Mouse (Mus musculus): ENCODE data around the gene Mrgprg. TPM values are rescaled to one million over a fixed set of nuclear protein-coding genes. Genes with fewer than 3 reads are reported as not detected.

The Mrgprg gene
- polyA plus RNA-seq, 1 experiment, result not detected

- Histone ChIP-seq H3K27me3 (ENCODE audit: control insufficient read depth, insufficient read depth, low read length) (no peaks in the 10 kb centered on the region), H3K36me3 (ENCODE audit: control insufficient read depth, insufficient read depth, low read length) (no peaks in the 10 kb centered on the region), H3K4me1 (ENCODE audit: control insufficient read depth, insufficient read depth, low read length) (no peaks in the 10 kb centered on the region; the same call in 1 of the 2 replicates), H3K27ac (ENCODE audit: control insufficient read depth, insufficient read depth, low read depth, low read length) (no peak overlapping the region), H3K4me3 (ENCODE audit: control insufficient read depth, low read depth, low read length) (no peak overlapping the region)
- TF ChIP-seq POLR2A (IDR thresholded peaks at IDR 0.05; ENCODE audit: control insufficient read depth, low read depth, low read length) (no peak), CTCF (IDR thresholded peaks at IDR 0.05; ENCODE audit: control insufficient read depth, insufficient read depth, insufficient replicate concordance, low read depth, low read length) (no peak)
Observed at GRCm38 (mm10) chr7:143755357-143756124, 11.3 kb downstream of the Mrgprg start.

GRCm38 (mm10) chr7:143753990-143754715 is 12.6 kb downstream of the Mrgprg start:
- H3K27me3 ChIP-seq (ENCODE audit: control insufficient read depth, insufficient read depth, low read length), result no peaks in the 10 kb centered on the region

GRCm38 (mm10) chr7:143752606-143753005 is 14.2 kb downstream of the Mrgprg start:
- no peaks in the 10 kb centered on the region for H3K27me3 ChIP-seq (ENCODE audit: control insufficient read depth, insufficient read depth, low read length)
- no peak for TF ChIP-seq POLR2A (IDR thresholded peaks at IDR 0.05; ENCODE audit: control insufficient read depth, low read depth, low read length)
- no peak for TF ChIP-seq CTCF (IDR thresholded peaks at IDR 0.05; ENCODE audit: control insufficient read depth, insufficient read depth, insufficient replicate concordance, low read depth, low read length)
- no peak overlapping the region for H3K27ac ChIP-seq (ENCODE audit: control insufficient read depth, insufficient read depth, low read depth, low read length)
- H3K4me1 ChIP-seq (ENCODE audit: control insufficient read depth, insufficient read depth, low read length), result no peaks in the 10 kb centered on the region; the same call in 1 of the 2 replicates
- H3K36me3 ChIP-seq (ENCODE audit: control insufficient read depth, insufficient read depth, low read length), result no peaks in the 10 kb centered on the region
- H3K4me3 ChIP-seq (ENCODE audit: control insufficient read depth, low read depth, low read length), result no peak overlapping the region

More at GRCm38 (mm10) chr7:143753990-143754715, 12.6 kb downstream of the Mrgprg start:
- Histone ChIP-seq H3K4me3 (ENCODE audit: control insufficient read depth, low read depth, low read length) (no peak overlapping the region), H3K36me3 (ENCODE audit: control insufficient read depth, insufficient read depth, low read length) (no peaks in the 10 kb centered on the region), H3K4me1 (ENCODE audit: control insufficient read depth, insufficient read depth, low read length) (no peaks in the 10 kb centered on the region; the same call in 1 of the 2 replicates), H3K27ac (ENCODE audit: control insufficient read depth, insufficient read depth, low read depth, low read length) (no peak overlapping the region)
- TF ChIP-seq POLR2A (IDR thresholded peaks at IDR 0.05; ENCODE audit: control insufficient read depth, low read depth, low read length) (no peak), CTCF (IDR thresholded peaks at IDR 0.05; ENCODE audit: control insufficient read depth, insufficient read depth, insufficient replicate concordance, low read depth, low read length) (peak; percentile 57; the same call in 1 of the 2 replicates)

- no peaks in the 10 kb centered on the region for H3K36me3 ChIP-seq (ENCODE audit: control insufficient read depth, insufficient read depth, low read length)
- no peak overlapping the region for H3K27ac ChIP-seq (ENCODE audit: control insufficient read depth, insufficient read depth, low read depth, low read length)
- TF ChIP-seq CTCF (IDR thresholded peaks at IDR 0.05; ENCODE audit: control insufficient read depth, insufficient read depth, insufficient replicate concordance, low read depth, low read length), result no peak
- H3K4me3 ChIP-seq (ENCODE audit: control insufficient read depth, low read depth, low read length), result no peak overlapping the region
- H3K27me3 ChIP-seq (ENCODE audit: control insufficient read depth, insufficient read depth, low read length), result no peaks in the 10 kb centered on the region
- H3K4me1 ChIP-seq (ENCODE audit: control insufficient read depth, insufficient read depth, low read length), result no peaks in the 10 kb centered on the region; the same call in 1 of the 2 replicates
Observed at GRCm38 (mm10) chr7:143752056-143752455, 14.7 kb downstream of the Mrgprg start.

- no peak for TF ChIP-seq POLR2A (IDR thresholded peaks at IDR 0.05; ENCODE audit: control insufficient read depth, low read depth, low read length)
- TF ChIP-seq CTCF (IDR thresholded peaks at IDR 0.05; ENCODE audit: control insufficient read depth, insufficient read depth, insufficient replicate concordance, low read depth, low read length), result no peak
- Histone ChIP-seq H3K27me3 (ENCODE audit: control insufficient read depth, insufficient read depth, low read length) (no peaks in the 10 kb centered on the region), H3K4me1 (ENCODE audit: control insufficient read depth, insufficient read depth, low read length) (no peaks in the 10 kb centered on the region; the same call in 1 of the 2 replicates), H3K36me3 (ENCODE audit: control insufficient read depth, insufficient read depth, low read length) (no peaks in the 10 kb centered on the region), H3K4me3 (ENCODE audit: control insufficient read depth, low read depth, low read length) (no peak overlapping the region), H3K27ac (ENCODE audit: control insufficient read depth, insufficient read depth, low read depth, low read length) (no peak overlapping the region)
Observed at GRCm38 (mm10) chr7:143751380-143751779, 15.4 kb downstream of the Mrgprg start.

GRCm38 (mm10) chr7:143749045-143749444 is 17.7 kb downstream of the Mrgprg start:
- Histone ChIP-seq H3K4me1 (ENCODE audit: control insufficient read depth, insufficient read depth, low read length) (no peaks in the 10 kb centered on the region), H3K36me3 (ENCODE audit: control insufficient read depth, insufficient read depth, low read length) (no peaks in the 10 kb centered on the region), H3K27me3 (ENCODE audit: control insufficient read depth, insufficient read depth, low read length) (no peaks in the 10 kb centered on the region), H3K27ac (ENCODE audit: control insufficient read depth, insufficient read depth, low read depth, low read length) (no peak overlapping the region), H3K4me3 (ENCODE audit: control insufficient read depth, low read depth, low read length) (no peak overlapping the region)
- TF ChIP-seq CTCF (IDR thresholded peaks at IDR 0.05; ENCODE audit: control insufficient read depth, insufficient read depth, insufficient replicate concordance, low read depth, low read length) (no peak), POLR2A (IDR thresholded peaks at IDR 0.05; ENCODE audit: control insufficient read depth, low read depth, low read length) (no peak)

Measured in testis, adult 2 months (tissue).